Mouse (Mus musculus) lung, postnatal 0 days (tissue): ENCODE data around the gene Adgrl3.

ENCODE experiments used
- CTCF ChIP-seq: IDR thresholded peaks from 2 replicates; pipeline ENCODE4 v1.5.1; 2016; ENCODE audit warnings: antibody characterized with exemption, mild to moderate bottlenecking
- EP300 ChIP-seq: IDR thresholded peaks from 2 replicates; pipeline ENCODE4 v1.6.1; 2016; ENCODE audit warnings: antibody characterized with exemption, mild to moderate bottlenecking, control low read depth

- TF ChIP-seq CTCF (no peak), EP300 (no peak)
Observed at GRCm38 (mm10) chr5:81225486-81225885, 205.5 kb downstream of the Adgrl3 start.
